Mouse (Mus musculus) stomach, embryonic 16.5 days (tissue): ENCODE data around the gene Ybx2. TPM values are rescaled to one million over a fixed set of nuclear protein-coding genes. Genes with fewer than 3 reads are reported as not detected.
"Not testable (repeated sequence)": the region's sequence is repeated elsewhere in the genome, so short reads cannot be mapped to it uniquely, and the experiment has no call there.

Experiments
- ATAC-seq: fragments of 200-750 bp; cut with Nextera tagmentation; 2 replicates; pipeline ENCODE4 v1.8.0; 2017; ENCODE audit warnings: moderate number of reproducible peaks, moderate TSS enrichment; ENCODE audit not compliant: insufficient read depth, low FRiP score
- H3K27ac ChIP-seq: fragments of 300-500 bp; sonication (generic); 2 replicates; pipeline ENCODE4 v1.5.1; 2014; ENCODE audit warnings: low read length
- H3K27me3 ChIP-seq: fragments of 300-500 bp; sonication (generic); 2 replicates; pipeline ENCODE4 v1.6.1; 2014; ENCODE audit warnings: low read length, control low read depth, mixed read lengths; ENCODE audit not compliant: control insufficient read depth, insufficient read depth
- H3K36me3 ChIP-seq: fragments of 300-500 bp; sonication (generic); 2 replicates; pipeline ENCODE4 v1.6.1; 2014; ENCODE audit warnings: low read length; ENCODE audit not compliant: control insufficient read depth, insufficient read depth
- H3K4me1 ChIP-seq: fragments of 300-500 bp; sonication (generic); 2 replicates; pipeline ENCODE4 v1.6.1; 2014; ENCODE audit warnings: low read length, control low read depth, mixed read lengths; ENCODE audit not compliant: control insufficient read depth, insufficient read depth
- H3K4me2 ChIP-seq: fragments of 300-500 bp; sonication (generic); 2 replicates; pipeline ENCODE4 v1.6.1; 2014; ENCODE audit warnings: low read depth, low read length, mixed read lengths
- H3K4me3 ChIP-seq: fragments of 300-500 bp; sonication (generic); replicated peaks from 2 replicates; pipeline ENCODE4 v1.5.1; 2014; ENCODE audit warnings: mild to moderate bottlenecking, low read length
- H3K9ac ChIP-seq: fragments of 300-500 bp; sonication (generic); 2 replicates; pipeline ENCODE4 v1.6.1; 2014; ENCODE audit warnings: low read length
- H3K9me3 ChIP-seq: fragments of 300-500 bp; sonication (generic); replicated peaks from 2 replicates; pipeline ENCODE4 v1.6.1; 2016; ENCODE audit warnings: low read length, control low read depth; ENCODE audit not compliant: control insufficient read depth
- WGBS: fragments of 180-500 bp; shearing (Covaris S2); extraction: QIAGEN DNeasy Blood & Tissue Kit; methylation state at CpG from one replicate; pipeline ENCODE4 v1.1.7; 2014; 5-methylcytosine and 5-hydroxymethylcytosine counted together
- polyA plus RNA-seq: library from polyadenylated mRNA; unstranded; fragments of >200 nt; fragmentation: Nextera tagmentation; extraction: Ambion mirVana; gene quantifications from 2 replicates; pipeline ENCODE4 v1.2.1, GENCODE M21; 2015

Gene Ybx2
- polyA plus RNA-seq, 1 experiment from 2014 or later, result 3.8 TPM

- Histone ChIP-seq H3K9ac (peak within 1 kb of the TSS; percentile 68), H3K4me1 (peaks cover 26% of the 10 kb centered on the region), H3K27ac (peak within 1 kb of the TSS; percentile 87), H3K27me3 (no peaks in the 10 kb centered on the region), H3K9me3 (no peaks in the 10 kb centered on the region), H3K36me3 (0 out of 2 replicates have a peak, but pooled peaks cover 8% of the 10 kb centered on the region), H3K4me3 (peak within 1 kb of the TSS; percentile 65), H3K4me2 (peak within 1 kb of the TSS; percentile 77)
- under 1% methylated on average over 34 of the region's 34 CpGs for WGBS
- peak; percentile 94 for ATAC-seq
These were observed 12.6 kb downstream of the Ybx2 start, which contains the start of gene Slc2a4 for GRCm38 (mm10) chr11:69948066-69948762. Gene Slc2a4 (minus strand): TSS chr11:69948188.

- under 1% methylated on average over 14 of the region's 14 CpGs for WGBS
- Histone ChIP-seq H3K9ac (peak overlapping the region; percentile 68), H3K4me3 (peak overlapping the region; percentile 65), H3K36me3 (0 out of 2 replicates have a peak, but pooled peaks cover 8% of the 10 kb centered on the region), H3K9me3 (no peaks in the 10 kb centered on the region), H3K4me1 (peaks cover 26% of the 10 kb centered on the region), H3K27ac (peak overlapping the region; percentile 75), H3K27me3 (no peaks in the 10 kb centered on the region), H3K4me2 (peak overlapping the region; percentile 77)
- ATAC-seq, result peak; percentile 35; the same call in 1 of the 2 replicates
These were observed 13.2 kb downstream of the Ybx2 start for GRCm38 (mm10) chr11:69948763-69949150.

GRCm38 (mm10) chr11:69950807-69951459 lies 15.3 kb downstream of the Ybx2 start:
- H3K27me3 ChIP-seq, result no peaks in the 10 kb centered on the region
- no peak overlapping the region for H3K27ac ChIP-seq
- 48% methylated on average over 4 of the region's 4 CpGs for WGBS
- H3K9ac ChIP-seq, result no peak overlapping the region
- no peaks in the 10 kb centered on the region for H3K9me3 ChIP-seq
- peaks cover 25% of the 10 kb centered on the region for H3K4me1 ChIP-seq
- H3K4me2 ChIP-seq, result no peak overlapping the region
- ATAC-seq, result no peak
- H3K4me3 ChIP-seq, result no peak overlapping the region
- H3K36me3 ChIP-seq, result no peaks in the 10 kb centered on the region

- H3K9me3 ChIP-seq, result no peaks in the 10 kb centered on the region
- WGBS, result 31% methylated on average over 1 of the region's 1 CpGs
- H3K36me3 ChIP-seq, result no peaks in the 10 kb centered on the region
- no peak overlapping the region for H3K27ac ChIP-seq
- ATAC-seq, result no peak
- no peak overlapping the region for H3K4me2 ChIP-seq
- H3K27me3 ChIP-seq, result no peaks in the 10 kb centered on the region
- no peak overlapping the region for H3K9ac ChIP-seq
- no peak overlapping the region for H3K4me3 ChIP-seq
- H3K4me1 ChIP-seq, result peaks cover 12% of the 10 kb centered on the region
These were observed 16.7 kb downstream of the Ybx2 start for GRCm38 (mm10) chr11:69952274-69952673.

- 0 out of 2 replicates have a peak, but pooled peaks cover 4% of the 10 kb centered on the region for H3K4me1 ChIP-seq
- no peaks in the 10 kb centered on the region for H3K36me3 ChIP-seq
- H3K27ac ChIP-seq, result no peak overlapping the region
- 36% methylated on average over 11 of the region's 11 CpGs for WGBS
- H3K4me3 ChIP-seq, result no peak overlapping the region
- no peak overlapping the region for H3K9ac ChIP-seq
- H3K4me2 ChIP-seq, result no peak overlapping the region
- ATAC-seq, result no peak
- H3K9me3 ChIP-seq, result no peaks in the 10 kb centered on the region
- no peaks in the 10 kb centered on the region for H3K27me3 ChIP-seq
These were observed 17.8 kb downstream of the Ybx2 start for GRCm38 (mm10) chr11:69953267-69953915.

GRCm38 (mm10) chr11:69955618-69956017 lies 20.0 kb downstream of the Ybx2 start:
- H3K9me3 ChIP-seq, H3K9ac ChIP-seq, H3K36me3 ChIP-seq, ATAC-seq, H3K4me1 ChIP-seq, H3K27me3 ChIP-seq, H3K4me2 ChIP-seq, H3K4me3 ChIP-seq, H3K27ac ChIP-seq: not testable (repeated sequence)
- 79% methylated on average over 3 of the region's 4 CpGs for WGBS

- no peak for ATAC-seq
- no peak overlapping the region for H3K4me2 ChIP-seq
- no peaks in the 10 kb centered on the region for H3K9me3 ChIP-seq
- H3K9ac ChIP-seq, result no peak overlapping the region
- H3K27ac ChIP-seq, result no peak overlapping the region
- no peak overlapping the region for H3K4me3 ChIP-seq
- WGBS, result 72% methylated on average over 1 of the region's 1 CpGs
- no peaks in the 10 kb centered on the region for H3K27me3 ChIP-seq
- H3K4me1 ChIP-seq, result no peaks in the 10 kb centered on the region
- no peaks in the 10 kb centered on the region for H3K36me3 ChIP-seq
These were observed 20.6 kb downstream of the Ybx2 start for GRCm38 (mm10) chr11:69956218-69956617.

- H3K9ac ChIP-seq, result no peak overlapping the region
- H3K9me3 ChIP-seq, result no peaks in the 10 kb centered on the region
- H3K4me1 ChIP-seq, result no peaks in the 10 kb centered on the region
- H3K27me3 ChIP-seq, result peaks cover 27% of the 10 kb centered on the region
- H3K36me3 ChIP-seq, result no peaks in the 10 kb centered on the region
- no peak for ATAC-seq
- WGBS, result 34% methylated on average over 5 of the region's 5 CpGs
- H3K4me3 ChIP-seq, result no peak overlapping the region
- no peak overlapping the region for H3K27ac ChIP-seq
- no peak overlapping the region for H3K4me2 ChIP-seq
These were observed 25.0 kb downstream of the Ybx2 start for GRCm38 (mm10) chr11:69960616-69961015.

- no peak overlapping the region for H3K9ac ChIP-seq
- H3K4me3 ChIP-seq, result no peak overlapping the region
- no peaks in the 10 kb centered on the region for H3K4me1 ChIP-seq
- no peak for ATAC-seq
- 27% methylated on average over 5 of the region's 5 CpGs for WGBS
- no peak overlapping the region for H3K4me2 ChIP-seq
- H3K9me3 ChIP-seq, result no peaks in the 10 kb centered on the region
- H3K27ac ChIP-seq, result peak overlapping the region; percentile 57
- H3K36me3 ChIP-seq, result no peaks in the 10 kb centered on the region
- H3K27me3 ChIP-seq, result peaks cover 33% of the 10 kb centered on the region
These were observed 26.2 kb downstream of the Ybx2 start for GRCm38 (mm10) chr11:69961841-69962240.
